Mouse (Mus musculus): Measurements from ENCODE around the gene Col1a1.

Gene Col1a1

DNA sequence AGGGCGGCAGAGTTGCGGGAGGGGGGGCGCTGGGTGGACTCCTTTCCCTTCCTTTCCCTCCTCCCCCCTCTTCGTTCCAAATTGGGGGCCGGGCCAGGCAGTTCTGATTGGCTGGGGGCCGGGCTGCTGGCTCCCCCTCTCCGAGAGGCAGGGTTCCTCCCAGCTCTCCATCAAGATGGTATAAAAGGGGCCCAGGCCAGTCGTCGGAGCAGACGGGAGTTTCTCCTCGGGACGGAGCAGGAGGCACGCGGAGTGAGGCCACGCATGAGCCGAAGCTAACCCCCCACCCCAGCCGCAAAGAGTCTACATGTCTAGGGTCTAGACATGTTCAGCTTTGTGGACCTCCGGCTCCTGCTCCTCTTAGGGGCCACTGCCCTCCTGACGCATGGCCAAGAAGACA, at the start of gene Col1a1:
Col1a1 (plus strand) TSS at position 180 of the 400 bp plus-strand sequence.
- DNase-seq, result peak; percentile 52 to 65

DNA sequence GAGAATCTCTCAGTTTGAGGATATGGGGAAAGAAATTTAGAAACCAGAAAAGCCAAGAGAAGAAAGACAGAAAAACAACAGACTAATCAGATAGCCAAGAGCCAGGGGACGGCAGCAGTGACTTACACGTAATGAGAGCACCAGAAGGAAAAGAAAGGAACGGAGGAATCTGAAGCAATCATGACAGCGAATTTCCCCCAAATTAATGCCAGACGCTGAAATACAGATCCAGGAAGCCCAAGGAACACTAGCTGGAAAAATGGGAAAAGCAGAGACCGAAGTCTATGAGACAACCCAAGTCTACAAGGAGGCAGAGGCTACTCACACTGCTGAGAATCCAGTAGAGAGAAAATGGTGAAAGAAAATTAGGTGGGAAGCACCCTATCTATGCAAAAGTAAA, 44.9 kb upstream of the Col1a1 start:
- DNase-seq, result no peak

DNA sequence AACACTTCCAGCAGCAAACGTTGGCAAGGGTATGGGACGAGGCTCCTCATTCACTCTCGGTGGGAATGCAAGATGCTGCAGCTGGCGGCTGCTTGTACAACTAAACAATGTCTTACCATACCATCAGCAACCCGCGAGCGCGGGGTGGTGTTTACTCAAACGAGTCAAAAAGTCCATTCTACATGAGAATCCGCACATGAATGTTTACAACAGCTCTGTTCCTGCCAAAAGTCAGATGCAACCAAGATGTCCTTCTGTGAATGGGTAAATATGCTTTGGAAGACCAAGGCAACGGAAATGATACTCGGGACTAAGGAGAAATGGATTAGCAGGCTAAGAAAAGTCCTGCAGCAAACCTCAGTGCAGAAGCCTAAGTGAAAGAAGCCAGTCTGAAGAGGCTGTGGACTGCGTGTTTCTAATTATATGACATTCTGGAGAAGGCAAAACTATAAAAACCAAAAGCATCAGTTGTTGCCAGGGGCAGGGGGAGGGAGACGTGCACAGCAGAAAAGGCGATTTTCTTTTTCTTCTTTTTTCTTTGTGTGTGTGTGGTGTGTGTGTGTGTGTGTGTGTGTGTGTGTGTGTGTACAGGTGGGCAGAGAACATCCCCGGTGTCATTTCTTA, 39.2 kb upstream of the Col1a1 start:
- no peak for DNase-seq

DNA sequence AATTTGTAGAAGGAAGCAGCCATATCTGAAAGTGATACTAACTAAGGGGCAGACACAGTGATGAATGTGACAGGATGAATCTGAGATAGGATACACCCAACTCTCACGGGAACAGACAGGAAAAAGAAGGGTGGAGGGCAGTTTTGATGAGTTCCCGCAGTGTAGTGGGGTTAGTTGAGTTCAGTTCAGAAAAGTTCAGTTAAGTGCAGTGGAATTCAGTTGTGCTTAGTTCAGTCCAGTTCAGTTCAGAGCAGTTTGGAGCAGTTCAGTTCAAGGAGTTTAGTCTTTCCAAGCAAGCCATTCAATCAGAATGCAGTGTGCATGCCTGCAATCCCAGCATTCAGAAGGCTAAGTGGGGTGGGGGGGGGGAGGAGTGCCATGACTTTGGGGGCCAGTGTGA, 34.8 kb upstream of the Col1a1 start:
- no peak for DNase-seq

DNA sequence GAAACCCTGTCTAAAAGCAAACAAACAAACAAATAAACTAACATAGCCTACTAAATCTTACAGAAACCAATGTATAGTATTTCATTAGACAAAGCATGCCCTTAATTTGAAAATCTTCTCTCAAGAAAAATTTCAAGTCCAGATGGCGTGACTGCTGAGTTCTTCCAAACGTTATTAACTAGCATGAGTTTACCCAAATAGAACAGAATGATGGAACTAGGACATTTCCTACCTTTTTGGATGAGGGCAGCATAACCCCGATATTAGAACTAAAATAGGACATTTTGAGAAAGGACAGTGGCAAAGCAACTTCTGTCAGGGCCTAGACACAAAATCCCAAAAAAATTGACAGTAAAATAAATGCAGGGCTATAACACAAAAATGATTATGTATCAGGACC, 31.7 kb upstream of the Col1a1 start:
- no peak for DNase-seq

DNA sequence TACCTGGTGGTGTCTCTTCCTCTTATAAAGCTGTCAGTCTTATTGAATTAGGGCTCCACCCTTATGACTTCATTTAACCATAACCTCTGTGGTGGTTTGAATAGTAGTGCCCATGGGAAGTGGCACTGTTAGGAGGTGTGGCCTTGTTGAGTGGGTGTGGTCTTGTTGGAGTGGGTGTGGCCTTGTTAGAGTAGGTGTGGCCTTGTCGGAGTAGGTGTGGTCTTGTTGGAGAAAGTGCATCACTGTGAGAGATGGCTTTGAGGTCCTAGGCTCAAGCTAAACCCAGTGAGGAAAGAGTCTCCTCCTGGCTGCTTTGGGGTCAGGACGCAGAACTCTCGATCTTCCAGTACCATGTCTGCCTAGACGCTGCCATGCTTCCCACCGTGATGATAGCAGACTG, 25.1 kb upstream of the Col1a1 start:
- DNase-seq, result no peak

DNA sequence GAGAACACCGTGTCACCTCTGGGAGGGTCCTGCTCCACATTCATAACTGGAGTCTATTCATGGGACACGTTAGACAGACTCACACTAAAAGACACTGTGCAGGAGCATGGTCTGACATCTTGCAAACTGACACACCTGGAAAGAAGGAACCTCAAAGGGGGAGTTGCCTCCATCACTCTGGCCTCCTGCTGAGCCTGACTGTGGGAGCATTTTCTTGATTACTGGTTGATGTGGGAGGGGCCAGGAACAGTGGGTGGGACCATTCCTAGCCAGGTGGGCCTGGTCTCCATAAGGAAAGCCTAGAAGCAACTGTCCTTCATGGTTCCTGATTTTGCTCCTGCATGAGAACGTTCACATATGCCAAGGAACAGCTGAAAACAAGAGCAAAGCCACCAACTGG, 23.5 kb upstream of the Col1a1 start:
- DNase-seq, result no peak

DNA sequence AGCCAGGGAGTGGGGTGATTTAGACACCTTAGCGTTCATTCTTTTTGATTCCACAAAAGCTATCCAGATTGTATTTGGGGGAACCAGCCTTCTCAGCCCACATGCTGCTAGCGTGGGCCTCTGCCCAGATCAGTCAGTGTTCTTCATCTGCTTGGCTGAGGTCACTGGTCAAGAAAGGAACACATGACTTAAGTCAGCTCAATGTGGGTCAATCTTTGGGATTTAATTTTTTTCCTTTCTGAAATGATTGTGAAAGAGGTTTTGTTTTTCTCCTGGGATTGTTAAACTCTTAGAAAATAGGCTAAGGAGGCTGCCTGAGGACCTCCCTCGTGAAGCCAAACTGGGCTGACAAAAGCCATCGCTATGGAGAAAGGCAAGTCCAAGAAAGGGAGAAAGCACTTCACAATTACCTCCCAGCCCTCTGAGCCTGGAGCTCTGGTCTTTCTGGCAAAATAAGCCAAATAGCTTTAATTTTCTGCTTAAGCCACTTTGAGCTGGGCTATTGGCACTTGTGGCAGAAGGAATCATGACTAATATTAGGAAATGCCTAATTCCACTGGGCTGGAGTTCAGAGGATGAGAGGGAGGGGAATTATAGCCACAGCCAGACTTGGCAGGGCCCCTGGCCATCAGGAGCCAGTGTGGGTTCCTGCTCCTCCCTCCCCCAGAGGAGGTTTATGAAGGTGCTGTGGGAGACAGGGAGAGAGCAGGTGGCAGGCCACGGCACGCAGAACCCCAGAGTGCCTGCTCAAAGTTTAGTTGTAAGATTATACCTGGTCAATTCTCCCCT, 22.5 kb upstream of the Col1a1 start:
- no peak for DNase-seq

DNA sequence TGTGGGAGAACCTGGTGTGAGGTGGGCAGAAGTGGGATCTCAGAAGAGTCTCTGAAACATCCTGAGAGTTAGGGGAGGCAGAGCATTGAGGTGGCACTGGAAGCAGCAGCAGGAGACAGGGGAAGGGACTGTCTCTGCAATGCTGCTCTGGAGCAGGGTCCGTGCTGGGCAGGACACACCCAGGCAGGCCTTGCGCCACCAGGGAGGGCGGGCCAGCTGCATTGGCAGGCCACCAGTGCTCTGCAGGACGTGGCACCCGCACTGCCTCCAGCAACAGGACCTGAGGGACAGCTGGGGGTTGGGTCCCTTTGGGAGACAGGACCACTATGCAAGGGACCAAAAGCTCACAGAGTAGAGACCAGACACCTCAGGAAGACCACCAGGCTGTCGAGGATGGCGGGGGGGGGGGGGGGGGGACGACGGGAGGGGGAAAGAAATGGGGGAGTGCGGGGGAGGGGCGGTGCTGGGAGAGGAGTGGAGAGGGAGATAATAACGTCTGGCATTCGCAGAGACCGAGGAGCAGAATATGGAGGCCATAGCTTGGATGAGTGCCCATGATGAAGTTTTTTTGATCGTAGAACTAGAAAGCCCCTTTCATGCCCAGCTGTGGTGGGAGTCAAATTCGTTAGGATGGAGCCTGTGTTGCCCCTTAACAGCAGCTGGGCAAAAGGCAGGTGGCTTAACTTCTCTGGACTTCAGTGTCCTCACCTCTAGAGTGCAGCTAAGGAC, 20.2 kb upstream of the Col1a1 start:
- peak in 1 of 2 experiments; percentile 62 for DNase-seq

DNA sequence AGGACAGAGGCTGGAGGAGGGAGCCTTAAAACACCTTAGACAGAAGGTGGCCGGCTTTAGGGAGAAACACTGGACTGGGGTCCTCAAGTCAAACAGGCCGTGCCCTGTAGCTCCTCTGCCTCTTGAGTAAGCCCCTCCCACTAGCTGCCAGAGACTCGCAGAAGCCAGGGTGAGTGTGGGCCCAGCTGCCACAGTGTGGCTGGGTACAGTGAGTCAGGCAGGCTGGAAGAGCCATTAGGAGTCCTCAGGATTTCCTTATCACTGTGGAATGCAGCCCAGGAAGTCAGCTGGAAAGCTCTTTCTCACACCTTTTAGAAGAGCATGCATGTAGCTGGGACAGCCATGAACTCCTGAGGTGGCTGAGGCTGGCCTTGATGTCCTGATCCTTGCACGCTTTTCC, 19.5 kb upstream of the Col1a1 start:
- no peak for DNase-seq

DNA sequence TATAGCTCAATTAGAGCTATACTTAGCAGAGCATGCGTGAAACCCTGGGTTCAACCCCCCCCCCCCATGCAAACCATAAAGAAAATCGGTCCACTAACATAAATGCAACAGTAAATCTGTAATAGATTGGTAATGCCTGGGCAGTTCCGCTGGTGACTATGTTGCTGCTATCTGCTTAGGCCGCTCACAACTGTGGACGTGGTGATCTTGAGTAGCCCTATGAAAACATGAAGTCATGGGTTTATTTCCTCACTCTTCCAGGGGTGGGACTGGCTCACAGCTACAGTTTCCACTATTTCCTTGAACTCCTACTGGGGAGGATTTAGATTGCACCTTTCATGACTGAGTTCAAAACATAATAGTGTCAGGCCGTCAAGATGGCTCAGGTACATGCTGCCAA, 18.3 kb upstream of the Col1a1 start:
- no peak for DNase-seq

DNA sequence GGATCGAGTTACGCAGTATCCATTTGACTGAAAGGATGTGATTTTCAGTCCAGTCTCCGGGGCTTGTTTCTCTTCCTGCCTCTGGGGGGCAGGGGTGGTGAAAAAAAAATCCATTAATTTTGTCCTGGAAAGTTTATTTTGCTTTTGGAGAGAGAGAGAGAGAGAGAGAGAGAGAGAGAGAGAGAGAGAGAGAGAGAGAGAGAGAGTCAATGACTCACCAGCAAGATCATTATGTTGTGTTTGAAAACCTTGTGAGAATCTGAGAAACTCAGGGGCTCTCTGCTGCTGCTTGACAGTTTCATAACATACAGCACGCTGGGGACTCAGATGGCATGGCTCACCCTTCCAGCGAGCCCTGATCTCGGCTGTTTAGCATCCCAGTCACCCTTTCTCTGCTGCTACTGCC, 15.0 kb upstream of the Col1a1 start:
- no peak for DNase-seq

DNA sequence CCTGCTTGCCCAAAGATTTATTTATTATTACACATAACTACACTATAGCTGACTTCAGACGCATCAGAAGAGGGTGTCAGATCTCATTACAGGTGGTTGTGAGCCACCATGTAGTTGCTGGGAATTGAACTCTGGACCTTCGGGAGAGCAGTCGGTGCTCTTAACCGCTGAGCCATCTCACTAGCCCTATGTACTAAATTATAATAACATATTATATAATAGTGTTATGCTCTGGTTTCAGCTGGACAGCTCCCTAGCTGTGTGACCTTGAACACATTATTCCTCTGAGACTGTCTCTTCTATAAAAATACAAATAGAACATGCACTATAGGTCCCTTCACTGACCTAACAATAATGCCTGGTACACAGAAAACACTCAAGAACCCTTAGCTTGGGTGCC, 11.0 kb upstream of the Col1a1 start:
- no peak for DNase-seq

DNA sequence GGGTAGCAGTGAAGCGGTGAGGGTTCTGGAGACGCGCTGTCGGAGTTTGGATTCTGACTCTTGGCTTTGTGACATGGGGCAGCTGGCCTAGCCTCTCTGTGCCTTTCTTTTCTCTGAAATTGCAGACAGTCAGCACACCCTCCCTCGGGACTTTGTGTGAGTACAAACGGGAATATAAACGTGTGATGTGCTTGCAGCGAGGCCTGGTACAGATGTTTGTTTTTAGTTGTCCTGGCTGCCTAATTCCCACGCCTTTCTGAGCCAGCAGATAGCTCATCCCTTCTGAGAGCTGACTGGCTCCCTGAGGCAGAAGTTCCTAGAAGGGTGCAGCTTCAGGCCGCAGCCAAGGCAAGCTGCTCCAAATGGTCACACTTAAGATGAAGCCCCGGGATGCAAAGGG, 9.6 kb upstream of the Col1a1 start:
- DNase-seq, result no peak

DNA sequence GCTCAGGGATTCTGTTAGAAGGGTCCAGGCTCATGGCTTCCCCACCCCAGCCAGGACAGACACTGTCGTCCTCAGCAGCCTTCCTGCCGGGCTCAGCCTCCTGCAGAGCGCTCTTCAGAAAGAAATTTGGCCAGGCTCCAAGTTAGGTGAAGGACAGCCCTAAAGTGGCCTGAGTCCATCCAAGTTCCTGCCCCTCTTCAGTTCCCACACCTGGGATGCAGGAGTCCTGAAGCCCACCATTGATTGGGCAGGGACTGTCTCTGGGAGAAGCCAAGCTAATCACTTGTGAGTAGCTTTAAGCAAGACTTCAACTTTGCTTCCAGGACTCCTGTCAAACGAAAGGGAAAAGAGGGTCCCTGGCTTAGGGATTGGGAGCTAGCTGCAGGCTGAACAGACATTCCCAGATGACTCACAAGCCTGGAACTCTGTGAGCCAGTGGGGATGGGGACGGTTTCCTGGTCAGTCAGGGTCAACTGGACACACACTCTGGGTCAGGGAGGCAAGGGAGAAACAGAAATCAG, 8.2 kb upstream of the Col1a1 start:
- DNase-seq, result no peak

DNA sequence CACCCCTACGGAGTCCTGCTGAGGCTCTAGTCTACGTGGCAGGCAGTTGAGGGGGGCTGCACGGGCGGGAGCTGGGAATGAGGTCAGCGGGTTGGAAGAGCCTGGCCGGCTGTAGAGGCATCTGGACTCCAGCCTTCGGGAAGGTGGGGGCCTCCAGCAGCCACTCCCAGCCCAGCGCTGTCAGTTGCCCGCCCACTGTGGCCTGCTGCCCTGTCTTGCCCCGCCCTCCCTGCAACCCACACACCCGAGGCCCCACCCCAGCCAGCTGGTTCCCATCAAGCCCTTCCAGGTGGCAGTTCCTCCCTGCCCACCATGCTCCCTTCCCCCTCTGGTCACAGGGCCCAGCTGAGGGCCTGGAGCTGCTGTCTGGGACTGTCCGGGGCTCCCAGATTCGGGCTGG, 7.2 kb upstream of the Col1a1 start:
- DNase-seq, result peak; percentile 82 to 88

DNA sequence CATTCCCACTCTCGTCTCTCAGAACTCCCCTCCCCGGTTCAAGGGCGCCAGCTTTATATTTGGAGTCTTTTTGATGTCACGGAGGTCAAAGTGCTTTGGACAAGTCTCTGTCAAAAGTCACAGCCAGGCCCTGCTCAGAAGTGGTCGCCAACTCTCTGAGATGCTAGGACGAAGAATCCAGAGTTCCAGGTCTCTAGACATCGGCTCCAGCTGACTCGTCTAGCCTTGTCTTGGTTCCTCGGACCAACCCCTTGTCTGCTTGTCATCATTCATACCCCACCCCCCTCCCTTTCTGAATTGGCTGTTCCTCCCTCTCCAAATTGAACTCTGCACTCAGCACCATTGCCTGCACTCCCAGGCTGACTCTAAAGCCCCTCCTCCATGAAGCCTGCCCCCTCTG, 6.4 kb upstream of the Col1a1 start:
- DNase-seq, result no peak

DNA sequence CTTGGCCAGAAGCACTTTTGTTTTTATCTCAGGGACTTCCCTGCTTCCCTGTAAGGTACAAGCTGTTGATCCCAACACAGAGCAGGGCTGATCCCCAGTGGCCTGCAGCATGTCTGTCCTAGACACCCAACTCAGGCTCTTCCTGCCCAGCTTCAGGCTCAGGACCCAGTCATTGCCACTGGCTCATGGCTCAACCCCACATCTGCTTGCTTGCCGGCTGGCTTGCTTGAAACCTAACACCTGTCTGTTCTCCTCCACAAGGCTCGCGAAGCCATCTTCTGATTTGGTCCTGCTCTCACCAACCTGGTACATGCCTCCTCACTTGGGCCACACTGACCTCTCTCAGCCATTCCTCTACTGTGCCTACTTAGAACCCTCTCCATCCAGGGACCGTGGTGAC, 5.9 kb upstream of the Col1a1 start:
- DNase-seq, result no peak

DNA sequence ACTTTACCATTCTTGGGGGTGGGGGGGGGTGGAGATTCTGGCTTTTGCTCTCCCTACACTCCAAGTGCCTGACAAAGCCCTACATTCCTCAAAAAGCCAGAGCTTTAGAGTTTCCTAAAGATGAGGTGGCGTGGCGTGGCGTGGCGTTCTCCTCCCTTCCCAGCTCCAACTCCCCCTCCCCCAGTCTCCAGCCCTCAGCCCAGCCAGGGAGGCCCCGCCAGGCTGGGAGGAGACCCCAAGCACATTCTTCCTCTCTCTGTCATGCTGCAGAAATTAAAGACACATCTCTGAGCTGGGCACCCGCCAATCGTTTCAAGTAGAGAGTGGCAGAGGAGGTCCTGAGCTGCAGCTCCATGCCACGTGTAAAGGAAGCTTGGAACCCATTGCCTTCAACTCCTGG, 2.4 kb upstream of the Col1a1 start:
- no peak for DNase-seq

DNA sequence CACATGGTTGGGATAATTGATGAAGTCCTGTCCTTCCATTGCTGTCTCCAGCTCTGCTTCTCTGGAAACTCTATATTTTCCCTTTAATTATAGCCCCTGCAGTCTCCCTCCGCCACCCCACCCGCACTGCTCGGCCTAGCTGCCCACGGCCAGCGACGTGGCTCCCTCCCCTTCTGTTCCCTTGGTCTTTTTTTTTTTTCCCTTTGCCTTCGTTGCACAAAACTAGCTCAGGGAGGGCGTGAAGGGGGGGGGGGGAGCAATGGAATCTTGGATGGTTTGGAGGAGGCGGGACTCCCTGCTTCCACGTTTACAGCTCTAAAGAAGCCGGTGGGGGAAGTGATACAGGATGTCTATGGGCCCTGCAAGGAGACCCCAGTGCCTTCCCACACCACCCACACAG, 1.5 kb upstream of the Col1a1 start:
- no peak for DNase-seq

DNA sequence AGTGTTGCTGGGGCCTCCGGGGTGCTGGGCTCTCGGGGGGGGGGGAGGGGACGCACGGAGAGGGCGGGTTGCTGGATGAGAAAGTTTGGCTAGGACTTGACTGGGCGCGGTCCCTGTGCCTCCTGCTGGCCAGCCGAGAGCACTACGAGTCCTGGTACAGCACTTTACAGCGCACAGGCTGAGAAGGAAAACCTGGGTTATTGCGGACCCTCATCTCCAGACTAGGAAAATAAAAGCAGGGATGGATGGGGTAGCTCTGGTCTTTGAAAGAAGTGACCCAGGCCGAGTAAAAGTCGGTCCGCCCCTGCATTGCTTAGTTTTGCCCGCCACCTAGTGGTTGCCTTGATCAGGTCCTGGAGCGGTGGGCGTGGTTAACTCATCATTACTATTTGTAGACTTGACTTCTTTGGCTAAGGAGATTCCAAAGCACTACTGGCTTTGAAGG, 849 bp downstream of the Col1a1 start:
- DNase-seq, result peak; percentile 89 to 97

DNA sequence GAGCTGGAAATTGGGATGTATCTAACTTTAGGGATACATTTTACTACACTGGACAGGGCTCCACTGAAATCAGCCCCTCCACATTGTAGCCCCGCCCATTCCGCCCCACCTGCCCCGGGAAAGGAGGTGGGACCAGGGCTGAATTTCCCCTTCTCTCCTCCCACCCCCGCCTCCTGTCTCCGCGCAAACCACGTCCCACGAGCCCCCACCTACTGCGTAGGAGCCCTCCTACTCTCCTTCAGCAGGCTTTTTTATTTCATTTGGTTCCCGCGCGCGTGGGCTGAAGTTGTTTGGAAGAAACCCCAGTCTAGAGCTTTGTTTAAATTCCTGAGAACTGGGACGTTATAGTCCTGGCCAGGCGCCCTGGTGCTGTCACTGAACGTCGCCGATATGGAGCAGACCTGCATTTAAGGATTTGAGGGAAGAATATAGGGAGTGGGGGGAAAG, 1.3 kb downstream of the Col1a1 start:
- DNase-seq, result peak in 1 of 2 experiments; percentile 13

DNA sequence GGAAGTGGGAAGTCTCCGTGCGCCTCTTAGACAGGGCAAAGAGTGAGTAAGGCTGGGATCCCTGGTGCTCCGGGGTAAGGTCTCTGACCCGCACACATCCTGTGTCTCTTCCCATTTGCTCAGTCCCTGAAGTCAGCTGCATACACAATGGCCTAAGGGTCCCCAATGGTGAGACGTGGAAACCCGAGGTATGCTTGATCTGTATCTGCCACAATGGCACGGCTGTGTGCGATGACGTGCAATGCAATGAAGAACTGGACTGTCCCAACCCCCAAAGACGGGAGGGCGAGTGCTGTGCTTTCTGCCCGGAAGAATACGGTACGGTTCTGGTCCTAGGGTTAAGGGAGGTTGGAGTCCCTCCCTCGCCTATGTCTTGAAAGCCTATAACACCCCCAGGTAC, 1.8 kb downstream of the Col1a1 start:
- no peak for DNase-seq

DNA sequence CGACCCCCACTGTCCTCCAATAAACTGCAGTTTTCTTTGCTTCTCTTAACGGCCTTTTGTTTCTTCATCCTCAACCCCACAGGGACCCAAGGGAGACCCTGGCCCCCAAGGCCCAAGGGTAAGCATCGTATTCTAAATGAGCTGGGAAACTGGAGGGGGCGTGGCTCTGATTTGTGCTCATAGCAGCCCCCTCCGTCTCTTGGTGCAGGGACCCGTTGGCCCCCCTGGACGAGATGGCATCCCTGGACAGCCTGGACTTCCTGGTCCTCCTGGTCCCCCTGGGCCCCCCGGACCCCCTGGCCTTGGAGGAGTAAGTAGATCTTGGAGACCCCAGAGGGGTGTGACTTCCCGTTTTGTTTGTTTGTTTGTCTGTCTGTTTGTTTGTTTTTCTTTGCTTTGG, 2.3 kb downstream of the Col1a1 start:
- no peak for DNase-seq
